15 mouse cellular contexts compared by ENCODE assay signal in the genomic region with DNA sequence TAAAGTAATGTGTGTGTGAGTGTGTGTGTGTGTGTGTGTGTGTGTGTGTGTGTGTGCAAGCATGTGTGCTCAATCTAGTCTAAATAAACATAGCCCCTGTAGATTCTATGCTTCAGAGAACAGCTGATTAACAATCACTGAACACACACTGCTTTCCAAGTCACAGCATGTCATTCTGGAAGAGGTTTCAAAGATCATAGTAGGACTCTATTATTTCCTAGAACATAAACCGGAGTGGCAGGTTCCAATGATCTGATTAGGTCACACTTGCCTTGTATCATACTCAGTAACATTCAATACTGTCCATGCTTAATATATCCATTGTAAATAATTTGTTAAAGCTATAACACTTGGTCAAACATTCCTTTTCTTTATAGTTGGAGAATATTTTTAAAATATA.
"Had no signal": no experiment of that assay in that cellular context is flagged by ENCODE, and none has a peak within 500 bp of the region (broad histone marks: within the 10 kb centered on the region; RNA-seq: fewer than 3 reads in every experiment).

No protein-coding gene starts in this region.

- H3K4me2 ChIP-seq: kidney, embryonic 15.5 days; liver, embryonic 11.5 days; liver, embryonic 15.5 days; neural tube, embryonic 12.5 days had no signal

- H3K9me3 ChIP-seq: kidney, embryonic 15.5 days; limb, embryonic 10.5 days; liver, embryonic 15.5 days; neural tube, embryonic 12.5 days had no signal

- ATAC-seq: lung, postnatal 0 days had no signal

- H3K4me3 ChIP-seq: kidney, embryonic 15.5 days; left cerebral cortex, adult 2 months; limb, embryonic 10.5 days; liver, embryonic 15.5 days; neural tube, embryonic 12.5 days had no signal

- H3K4me1 ChIP-seq: kidney, embryonic 15.5 days; limb, embryonic 10.5 days; liver, embryonic 15.5 days; neural tube, embryonic 12.5 days had no signal

- DNase-seq: kidney, postnatal 14 days; lung, adult 2 months; lung, postnatal 36 days; midbrain, embryonic 14.5 days; right cerebral cortex, postnatal 4 days; spleen, adult 18-20 months; thymus, adult 18-20 months; thymus, postnatal 14 days had no signal

- H3K27me3 ChIP-seq: kidney, embryonic 15.5 days; liver, embryonic 15.5 days; neural tube, embryonic 12.5 days had no signal

- H3K9ac ChIP-seq: kidney, embryonic 15.5 days; liver, embryonic 15.5 days; neural tube, embryonic 12.5 days had no signal

- H3K27ac ChIP-seq: kidney, embryonic 15.5 days; left cerebral cortex, adult 2 months; limb, embryonic 10.5 days; liver, embryonic 15.5 days; neural tube, embryonic 12.5 days had no signal
